Mouse (Mus musculus): ENCODE data around the gene Epn3. TPM values are rescaled to one million over a fixed set of nuclear protein-coding genes. Genes with fewer than 3 reads are reported as not detected.

The Epn3 gene
- polyA plus RNA-seq, 1 experiment from 2014 or later: 17.0 TPM

- no peak overlapping the region for H3K27ac ChIP-seq (ENCODE audit: low read length)
- 80% methylated on average over 11 of the region's 11 CpGs for WGBS
- H3K36me3 ChIP-seq (ENCODE audit: control insufficient read depth, insufficient read depth, low read length): no peaks in the 10 kb centered on the region
- H3K4me3 ChIP-seq (replicated peaks; ENCODE audit: low read length): no peak overlapping the region
- H3K4me1 ChIP-seq (ENCODE audit: control insufficient read depth, insufficient read depth, low read length): peaks cover 12% of the 10 kb centered on the region
- peaks cover 3% of the 10 kb centered on the region; the same call in 1 of the 2 replicates for H3K27me3 ChIP-seq (ENCODE audit: control insufficient read depth, insufficient read depth, low read length)
- no peak overlapping the region for H3K4me2 ChIP-seq (ENCODE audit: low read depth, low read length)
- no peaks in the 10 kb centered on the region for H3K9me3 ChIP-seq (replicated peaks; ENCODE audit: control insufficient read depth, low read length)
- ATAC-seq (ENCODE audit: insufficient read depth, low FRiP score): no peak
- no peak overlapping the region for H3K9ac ChIP-seq (ENCODE audit: low read length)
Measured at GRCm38 (mm10) chr11:94488767-94489533, 10.8 kb downstream of the Epn3 start.

GRCm38 (mm10) chr11:94486001-94486400 is 13.8 kb downstream of the Epn3 start, which contains the start of gene Spata20:
Gene Spata20 (minus strand): TSS chr11:94486179.
- Histone ChIP-seq H3K36me3 (ENCODE audit: control insufficient read depth, insufficient read depth, low read length) (no peaks in the 10 kb centered on the region), H3K27ac (ENCODE audit: low read length) (no peak within 1 kb of the TSS), H3K9me3 (replicated peaks; ENCODE audit: control insufficient read depth, low read length) (no peaks in the 10 kb centered on the region), H3K4me2 (ENCODE audit: low read depth, low read length) (peak within 1 kb of the TSS; percentile 47), H3K4me1 (ENCODE audit: control insufficient read depth, insufficient read depth, low read length) (peaks cover 4% of the 10 kb centered on the region), H3K4me3 (replicated peaks; ENCODE audit: low read length) (peak within 1 kb of the TSS; percentile 18; the same call in 1 of the 2 replicates), H3K27me3 (ENCODE audit: control insufficient read depth, insufficient read depth, low read length) (no peaks in the 10 kb centered on the region), H3K9ac (ENCODE audit: low read length) (no peak within 1 kb of the TSS)
- 2% methylated on average over 24 of the region's 24 CpGs for WGBS
- peak; percentile 56; the same call in 1 of the 2 replicates for ATAC-seq (ENCODE audit: insufficient read depth, low FRiP score)

GRCm38 (mm10) chr11:94485223-94485622 is 14.6 kb downstream of the Epn3 start:
- H3K4me2 ChIP-seq (ENCODE audit: low read depth, low read length): no peak overlapping the region

GRCm38 (mm10) chr11:94484636-94485035 is 15.1 kb downstream of the Epn3 start:
- no peak overlapping the region for H3K4me3 ChIP-seq (replicated peaks; ENCODE audit: low read length)
- no peak for ATAC-seq (ENCODE audit: insufficient read depth, low FRiP score)
- H3K4me2 ChIP-seq (ENCODE audit: low read depth, low read length): no peak overlapping the region
- 90% methylated on average over 9 of the region's 9 CpGs for WGBS
- no peaks in the 10 kb centered on the region for H3K36me3 ChIP-seq (ENCODE audit: control insufficient read depth, insufficient read depth, low read length)
- no peaks in the 10 kb centered on the region for H3K27me3 ChIP-seq (ENCODE audit: control insufficient read depth, insufficient read depth, low read length)
- no peak overlapping the region for H3K9ac ChIP-seq (ENCODE audit: low read length)
- H3K9me3 ChIP-seq (replicated peaks; ENCODE audit: control insufficient read depth, low read length): no peaks in the 10 kb centered on the region
- no peaks in the 10 kb centered on the region; the same call in 1 of the 2 replicates for H3K4me1 ChIP-seq (ENCODE audit: control insufficient read depth, insufficient read depth, low read length)
- H3K27ac ChIP-seq (ENCODE audit: low read length): no peak overlapping the region

More at GRCm38 (mm10) chr11:94485223-94485622, 14.6 kb downstream of the Epn3 start:
- Histone ChIP-seq H3K36me3 (ENCODE audit: control insufficient read depth, insufficient read depth, low read length) (no peaks in the 10 kb centered on the region), H3K9ac (ENCODE audit: low read length) (no peak overlapping the region), H3K9me3 (replicated peaks; ENCODE audit: control insufficient read depth, low read length) (no peaks in the 10 kb centered on the region), H3K27me3 (ENCODE audit: control insufficient read depth, insufficient read depth, low read length) (no peaks in the 10 kb centered on the region), H3K4me1 (ENCODE audit: control insufficient read depth, insufficient read depth, low read length) (no peaks in the 10 kb centered on the region; the same call in 1 of the 2 replicates), H3K27ac (ENCODE audit: low read length) (no peak overlapping the region), H3K4me3 (replicated peaks; ENCODE audit: low read length) (no peak overlapping the region)
- no peak for ATAC-seq (ENCODE audit: insufficient read depth, low FRiP score)
- 65% methylated on average over 5 of the region's 5 CpGs for WGBS

DNA sequence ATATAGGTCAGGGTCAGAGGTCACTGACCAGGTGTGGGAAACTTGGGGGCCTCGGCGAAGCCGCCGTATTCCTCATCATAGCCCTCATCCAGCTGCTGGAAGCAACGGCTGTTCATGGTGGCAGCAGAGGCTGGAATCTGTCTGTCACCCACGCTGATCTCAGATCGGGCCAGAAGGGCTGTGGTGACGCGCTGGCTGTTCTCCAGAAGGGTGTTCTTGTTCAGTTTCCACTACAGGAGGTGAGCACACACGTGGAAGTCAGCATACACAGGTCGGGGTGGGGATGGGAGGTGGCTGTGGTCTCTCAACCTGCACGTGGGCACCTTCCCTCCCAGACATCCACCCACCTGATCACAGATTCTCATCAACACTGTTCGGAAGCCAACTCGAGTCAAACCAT is 15.9 kb downstream of the Epn3 start:
- no peaks in the 10 kb centered on the region for H3K9me3 ChIP-seq (replicated peaks; ENCODE audit: control insufficient read depth, low read length)
- no peak overlapping the region for H3K4me3 ChIP-seq (replicated peaks; ENCODE audit: low read length)
- 79% methylated on average over 14 of the region's 14 CpGs for WGBS
- H3K27me3 ChIP-seq (ENCODE audit: control insufficient read depth, insufficient read depth, low read length): no peaks in the 10 kb centered on the region
- H3K9ac ChIP-seq (ENCODE audit: low read length): no peak overlapping the region
- H3K4me1 ChIP-seq (ENCODE audit: control insufficient read depth, insufficient read depth, low read length): no peaks in the 10 kb centered on the region; the same call in 1 of the 2 replicates
- ATAC-seq (ENCODE audit: insufficient read depth, low FRiP score): no peak
- no peak overlapping the region for H3K27ac ChIP-seq (ENCODE audit: low read length)
- no peak overlapping the region for H3K4me2 ChIP-seq (ENCODE audit: low read depth, low read length)
- no peaks in the 10 kb centered on the region for H3K36me3 ChIP-seq (ENCODE audit: control insufficient read depth, insufficient read depth, low read length)

- H3K27ac ChIP-seq (ENCODE audit: low read length): no peak overlapping the region
- H3K27me3 ChIP-seq (ENCODE audit: control insufficient read depth, insufficient read depth, low read length): no peaks in the 10 kb centered on the region
- no peak for ATAC-seq (ENCODE audit: insufficient read depth, low FRiP score)
- no peak overlapping the region for H3K9ac ChIP-seq (ENCODE audit: low read length)
- no peaks in the 10 kb centered on the region; the same call in 1 of the 2 replicates for H3K4me1 ChIP-seq (ENCODE audit: control insufficient read depth, insufficient read depth, low read length)
- no peaks in the 10 kb centered on the region for H3K9me3 ChIP-seq (replicated peaks; ENCODE audit: control insufficient read depth, low read length)
- 73% methylated on average over 11 of the region's 11 CpGs for WGBS
- H3K4me2 ChIP-seq (ENCODE audit: low read depth, low read length): no peak overlapping the region
- no peaks in the 10 kb centered on the region for H3K36me3 ChIP-seq (ENCODE audit: control insufficient read depth, insufficient read depth, low read length)
- no peak overlapping the region for H3K4me3 ChIP-seq (replicated peaks; ENCODE audit: low read length)
Measured at GRCm38 (mm10) chr11:94483436-94483835, 16.3 kb downstream of the Epn3 start.

- no peak overlapping the region for H3K9ac ChIP-seq (ENCODE audit: low read length)
- H3K36me3 ChIP-seq (ENCODE audit: control insufficient read depth, insufficient read depth, low read length): no peaks in the 10 kb centered on the region
- H3K27me3 ChIP-seq (ENCODE audit: control insufficient read depth, insufficient read depth, low read length): no peaks in the 10 kb centered on the region
- WGBS: 88% methylated on average over 11 of the region's 11 CpGs
- no peaks in the 10 kb centered on the region; the same call in 1 of the 2 replicates for H3K4me1 ChIP-seq (ENCODE audit: control insufficient read depth, insufficient read depth, low read length)
- no peak overlapping the region for H3K27ac ChIP-seq (ENCODE audit: low read length)
- ATAC-seq (ENCODE audit: insufficient read depth, low FRiP score): no peak
- H3K4me2 ChIP-seq (ENCODE audit: low read depth, low read length): no peak overlapping the region
- H3K4me3 ChIP-seq (replicated peaks; ENCODE audit: low read length): no peak overlapping the region
- no peaks in the 10 kb centered on the region for H3K9me3 ChIP-seq (replicated peaks; ENCODE audit: control insufficient read depth, low read length)
Measured at GRCm38 (mm10) chr11:94482738-94483137, 17.0 kb downstream of the Epn3 start.

- Histone ChIP-seq H3K27me3 (ENCODE audit: control insufficient read depth, insufficient read depth, low read length) (no peaks in the 10 kb centered on the region), H3K4me1 (ENCODE audit: control insufficient read depth, insufficient read depth, low read length) (no peaks in the 10 kb centered on the region; the same call in 1 of the 2 replicates), H3K4me2 (ENCODE audit: low read depth, low read length) (no peak overlapping the region), H3K9ac (ENCODE audit: low read length) (no peak overlapping the region), H3K36me3 (ENCODE audit: control insufficient read depth, insufficient read depth, low read length) (no peaks in the 10 kb centered on the region), H3K27ac (ENCODE audit: low read length) (no peak overlapping the region), H3K4me3 (replicated peaks; ENCODE audit: low read length) (no peak overlapping the region), H3K9me3 (replicated peaks; ENCODE audit: control insufficient read depth, low read length) (no peaks in the 10 kb centered on the region)
- 93% methylated on average over 7 of the region's 7 CpGs for WGBS
- ATAC-seq (ENCODE audit: insufficient read depth, low FRiP score): no peak
Measured at GRCm38 (mm10) chr11:94481963-94482362, 17.8 kb downstream of the Epn3 start.

GRCm38 (mm10) chr11:94480382-94480781 is 19.4 kb downstream of the Epn3 start:
- H3K9me3 ChIP-seq (replicated peaks; ENCODE audit: control insufficient read depth, low read length): no peaks in the 10 kb centered on the region
- no peak overlapping the region for H3K27ac ChIP-seq (ENCODE audit: low read length)
- H3K4me1 ChIP-seq (ENCODE audit: control insufficient read depth, insufficient read depth, low read length): no peaks in the 10 kb centered on the region
- no peak overlapping the region for H3K4me3 ChIP-seq (replicated peaks; ENCODE audit: low read length)
- no peak for ATAC-seq (ENCODE audit: insufficient read depth, low FRiP score)
- WGBS: 81% methylated on average over 9 of the region's 9 CpGs
- H3K27me3 ChIP-seq (ENCODE audit: control insufficient read depth, insufficient read depth, low read length): peaks cover 1% of the 10 kb centered on the region; the same call in 1 of the 2 replicates
- H3K4me2 ChIP-seq (ENCODE audit: low read depth, low read length): no peak overlapping the region
- no peak overlapping the region for H3K9ac ChIP-seq (ENCODE audit: low read length)
- no peaks in the 10 kb centered on the region for H3K36me3 ChIP-seq (ENCODE audit: control insufficient read depth, insufficient read depth, low read length)
